Mouse (Mus musculus): ENCODE measurements around the gene 9530003J23Rik. TPM values are rescaled to one million over a fixed set of nuclear protein-coding genes. Genes with fewer than 3 reads are reported as not detected.

9530003J23Rik gene
- polyA plus RNA-seq, 1 experiment from 2014 or later = not detected

GRCm38 (mm10) chr10:117203558-117203981, 34.9 kb downstream of the 9530003J23Rik start:
- Histone ChIP-seq H3K27me3 (ENCODE audit: control insufficient read depth, insufficient read depth, low read depth, low read length) (no peaks in the 10 kb centered on the region), H3K9me3 (replicated peaks; ENCODE audit: control insufficient read depth, low read length, poor library complexity, severe bottlenecking) (no peaks in the 10 kb centered on the region), H3K36me3 (ENCODE audit: control insufficient read depth, insufficient read depth, low read length) (no peaks in the 10 kb centered on the region), H3K9ac (ENCODE audit: low read depth, low read length) (no peak overlapping the region), H3K4me2 (ENCODE audit: low read length) (no peak overlapping the region), H3K4me3 (ENCODE audit: low read depth, low read length) (no peak overlapping the region), H3K27ac (ENCODE audit: low read length) (no peak overlapping the region), H3K4me1 (ENCODE audit: control insufficient read depth, insufficient read depth, low read length) (no peaks in the 10 kb centered on the region)
- ATAC-seq = no peak
- 83% methylated on average over 2 of the region's 2 CpGs for WGBS

GRCm38 (mm10) chr10:117202981-117203557, 35.4 kb downstream of the 9530003J23Rik start:
- H3K4me3 ChIP-seq (ENCODE audit: low read depth, low read length) = no peak overlapping the region
- ATAC-seq = no peak
- no peak overlapping the region for H3K4me2 ChIP-seq (ENCODE audit: low read length)
- H3K4me1 ChIP-seq (ENCODE audit: control insufficient read depth, insufficient read depth, low read length) = no peaks in the 10 kb centered on the region
- no peak overlapping the region for H3K27ac ChIP-seq (ENCODE audit: low read length)
- WGBS = 82% methylated on average over 17 of the region's 17 CpGs
- H3K36me3 ChIP-seq (ENCODE audit: control insufficient read depth, insufficient read depth, low read length) = no peaks in the 10 kb centered on the region
- no peak overlapping the region for H3K9ac ChIP-seq (ENCODE audit: low read depth, low read length)
- no peaks in the 10 kb centered on the region for H3K27me3 ChIP-seq (ENCODE audit: control insufficient read depth, insufficient read depth, low read depth, low read length)
- H3K9me3 ChIP-seq (replicated peaks; ENCODE audit: control insufficient read depth, low read length, poor library complexity, severe bottlenecking) = no peaks in the 10 kb centered on the region

GRCm38 (mm10) chr10:117199701-117200100, 38.8 kb downstream of the 9530003J23Rik start:
- ATAC-seq = no peak
- H3K4me2 ChIP-seq (ENCODE audit: low read length) = no peak overlapping the region
- no peaks in the 10 kb centered on the region for H3K27me3 ChIP-seq (ENCODE audit: control insufficient read depth, insufficient read depth, low read depth, low read length)
- no peaks in the 10 kb centered on the region for H3K4me1 ChIP-seq (ENCODE audit: control insufficient read depth, insufficient read depth, low read length)
- no peak overlapping the region for H3K27ac ChIP-seq (ENCODE audit: low read length)
- H3K36me3 ChIP-seq (ENCODE audit: control insufficient read depth, insufficient read depth, low read length) = no peaks in the 10 kb centered on the region
- H3K9me3 ChIP-seq (replicated peaks; ENCODE audit: control insufficient read depth, low read length, poor library complexity, severe bottlenecking) = no peaks in the 10 kb centered on the region
- H3K9ac ChIP-seq (ENCODE audit: low read depth, low read length) = no peak overlapping the region
- 17% methylated on average over 3 of the region's 3 CpGs for WGBS
- no peak overlapping the region for H3K4me3 ChIP-seq (ENCODE audit: low read depth, low read length)

- no peak for ATAC-seq
- no peaks in the 10 kb centered on the region for H3K36me3 ChIP-seq (ENCODE audit: control insufficient read depth, insufficient read depth, low read length)
- no peaks in the 10 kb centered on the region for H3K4me1 ChIP-seq (ENCODE audit: control insufficient read depth, insufficient read depth, low read length)
- H3K27ac ChIP-seq (ENCODE audit: low read length) = no peak overlapping the region
- H3K9me3 ChIP-seq (replicated peaks; ENCODE audit: control insufficient read depth, low read length, poor library complexity, severe bottlenecking) = no peaks in the 10 kb centered on the region
- no peak overlapping the region for H3K9ac ChIP-seq (ENCODE audit: low read depth, low read length)
- no peak overlapping the region for H3K4me3 ChIP-seq (ENCODE audit: low read depth, low read length)
- WGBS = 78% methylated on average over 3 of the region's 3 CpGs
- no peaks in the 10 kb centered on the region for H3K27me3 ChIP-seq (ENCODE audit: control insufficient read depth, insufficient read depth, low read depth, low read length)
- no peak overlapping the region for H3K4me2 ChIP-seq (ENCODE audit: low read length)
Measured at GRCm38 (mm10) chr10:117196696-117197095, 41.8 kb downstream of the 9530003J23Rik start.

GRCm38 (mm10) chr10:117195748-117196147, 42.8 kb downstream of the 9530003J23Rik start:
- no peak overlapping the region for H3K9ac ChIP-seq (ENCODE audit: low read depth, low read length)
- no peaks in the 10 kb centered on the region for H3K4me1 ChIP-seq (ENCODE audit: control insufficient read depth, insufficient read depth, low read length)
- no peak overlapping the region for H3K4me2 ChIP-seq (ENCODE audit: low read length)
- H3K36me3 ChIP-seq (ENCODE audit: control insufficient read depth, insufficient read depth, low read length) = no peaks in the 10 kb centered on the region
- H3K4me3 ChIP-seq (ENCODE audit: low read depth, low read length) = no peak overlapping the region
- H3K27ac ChIP-seq (ENCODE audit: low read length) = no peak overlapping the region
- H3K9me3 ChIP-seq (replicated peaks; ENCODE audit: control insufficient read depth, low read length, poor library complexity, severe bottlenecking) = no peaks in the 10 kb centered on the region
- ATAC-seq = no peak
- WGBS = 94% methylated on average over 4 of the region's 4 CpGs
- no peaks in the 10 kb centered on the region for H3K27me3 ChIP-seq (ENCODE audit: control insufficient read depth, insufficient read depth, low read depth, low read length)

- no peak for ATAC-seq
- 97% methylated on average over 12 of the region's 12 CpGs for WGBS
- Histone ChIP-seq H3K4me1 (ENCODE audit: control insufficient read depth, insufficient read depth, low read length) (no peaks in the 10 kb centered on the region), H3K4me2 (ENCODE audit: low read length) (no peak overlapping the region), H3K9me3 (replicated peaks; ENCODE audit: control insufficient read depth, low read length, poor library complexity, severe bottlenecking) (no peaks in the 10 kb centered on the region), H3K4me3 (ENCODE audit: low read depth, low read length) (no peak overlapping the region), H3K9ac (ENCODE audit: low read depth, low read length) (no peak overlapping the region), H3K36me3 (ENCODE audit: control insufficient read depth, insufficient read depth, low read length) (no peaks in the 10 kb centered on the region), H3K27me3 (ENCODE audit: control insufficient read depth, insufficient read depth, low read depth, low read length) (no peaks in the 10 kb centered on the region), H3K27ac (ENCODE audit: low read length) (no peak overlapping the region)
Measured at GRCm38 (mm10) chr10:117195005-117195404, 43.5 kb downstream of the 9530003J23Rik start.

GRCm38 (mm10) chr10:117193364-117193763, 45.1 kb downstream of the 9530003J23Rik start:
- no peaks in the 10 kb centered on the region for H3K36me3 ChIP-seq (ENCODE audit: control insufficient read depth, insufficient read depth, low read length)
- ATAC-seq = no peak
- WGBS = 81% methylated on average over 5 of the region's 5 CpGs
- no peak overlapping the region for H3K9ac ChIP-seq (ENCODE audit: low read depth, low read length)
- H3K4me1 ChIP-seq (ENCODE audit: control insufficient read depth, insufficient read depth, low read length) = no peaks in the 10 kb centered on the region
- no peak overlapping the region for H3K4me2 ChIP-seq (ENCODE audit: low read length)
- H3K27me3 ChIP-seq (ENCODE audit: control insufficient read depth, insufficient read depth, low read depth, low read length) = no peaks in the 10 kb centered on the region
- no peaks in the 10 kb centered on the region for H3K9me3 ChIP-seq (replicated peaks; ENCODE audit: control insufficient read depth, low read length, poor library complexity, severe bottlenecking)
- H3K4me3 ChIP-seq (ENCODE audit: low read depth, low read length) = no peak overlapping the region
- no peak overlapping the region for H3K27ac ChIP-seq (ENCODE audit: low read length)

- Histone ChIP-seq H3K9ac (ENCODE audit: low read depth, low read length) (no peak overlapping the region), H3K27me3 (ENCODE audit: control insufficient read depth, insufficient read depth, low read depth, low read length) (no peaks in the 10 kb centered on the region), H3K4me3 (ENCODE audit: low read depth, low read length) (no peak overlapping the region), H3K9me3 (replicated peaks; ENCODE audit: control insufficient read depth, low read length, poor library complexity, severe bottlenecking) (no peaks in the 10 kb centered on the region), H3K36me3 (ENCODE audit: control insufficient read depth, insufficient read depth, low read length) (no peaks in the 10 kb centered on the region), H3K4me1 (ENCODE audit: control insufficient read depth, insufficient read depth, low read length) (no peaks in the 10 kb centered on the region), H3K27ac (ENCODE audit: low read length) (no peak overlapping the region), H3K4me2 (ENCODE audit: low read length) (no peak overlapping the region)
- ATAC-seq = no peak
- 60% methylated on average over 9 of the region's 9 CpGs for WGBS
Measured at GRCm38 (mm10) chr10:117185399-117186089, 53.0 kb downstream of the 9530003J23Rik start.
